Mouse (Mus musculus) embryonic facial prominence, embryonic 10.5 days (tissue): Measurements from ENCODE around the gene Epb41l2. TPM values are rescaled to one million over a fixed set of nuclear protein-coding genes. Genes with fewer than 3 reads are reported as not detected.

Source experiments
- DNase-seq: peaks from one replicate; pipeline ENCODE4 v3.0.0-alpha.2; 2017; ENCODE audit warnings: low spot score
- H3K27ac ChIP-seq: fragments of 300-500 bp; sonication (generic); replicated peaks from 2 replicates; pipeline ENCODE4 v1.5.1; 2016; ENCODE audit warnings: mild to moderate bottlenecking
- H3K27me3 ChIP-seq: fragments of 300-500 bp; sonication (generic); replicated peaks from 2 replicates; pipeline ENCODE4 v1.6.1; 2016; ENCODE audit warnings: low read depth, mild to moderate bottlenecking; ENCODE audit not compliant: poor library complexity, severe bottlenecking
- H3K36me3 ChIP-seq: fragments of 300-500 bp; sonication (generic); replicated peaks from 2 replicates; pipeline ENCODE4 v1.6.1; 2016; ENCODE audit warnings: mild to moderate bottlenecking, moderate library complexity
- H3K4me1 ChIP-seq: fragments of 300-500 bp; sonication (generic); 2 replicates; pipeline ENCODE4 v1.6.1; 2016
- H3K4me3 ChIP-seq: fragments of 300-500 bp; sonication (generic); 2 replicates; pipeline ENCODE4 v1.5.1; 2016; ENCODE audit warnings: mild to moderate bottlenecking, moderate library complexity
- H3K9me3 ChIP-seq: fragments of 300-500 bp; sonication (generic); 2 replicates; pipeline ENCODE4 v1.6.1; 2016; ENCODE audit warnings: mild to moderate bottlenecking
- WGBS: fragments of 180-500 bp; shearing (Covaris S2); methylation state at CpG from one replicate; pipeline ENCODE4 v1.1.7; 2016; 5-methylcytosine and 5-hydroxymethylcytosine counted together
- polyA plus RNA-seq: library from polyadenylated mRNA; unstranded; fragments of >200 nt; fragmentation: Nextera tagmentation; extraction: Ambion mirVana; gene quantifications from 2 replicates; pipeline ENCODE4 v1.2.1, GENCODE M21; 2016

Epb41l2 gene
- polyA plus RNA-seq, 1 experiment from 2014 or later, result 52.9 TPM

DNA sequence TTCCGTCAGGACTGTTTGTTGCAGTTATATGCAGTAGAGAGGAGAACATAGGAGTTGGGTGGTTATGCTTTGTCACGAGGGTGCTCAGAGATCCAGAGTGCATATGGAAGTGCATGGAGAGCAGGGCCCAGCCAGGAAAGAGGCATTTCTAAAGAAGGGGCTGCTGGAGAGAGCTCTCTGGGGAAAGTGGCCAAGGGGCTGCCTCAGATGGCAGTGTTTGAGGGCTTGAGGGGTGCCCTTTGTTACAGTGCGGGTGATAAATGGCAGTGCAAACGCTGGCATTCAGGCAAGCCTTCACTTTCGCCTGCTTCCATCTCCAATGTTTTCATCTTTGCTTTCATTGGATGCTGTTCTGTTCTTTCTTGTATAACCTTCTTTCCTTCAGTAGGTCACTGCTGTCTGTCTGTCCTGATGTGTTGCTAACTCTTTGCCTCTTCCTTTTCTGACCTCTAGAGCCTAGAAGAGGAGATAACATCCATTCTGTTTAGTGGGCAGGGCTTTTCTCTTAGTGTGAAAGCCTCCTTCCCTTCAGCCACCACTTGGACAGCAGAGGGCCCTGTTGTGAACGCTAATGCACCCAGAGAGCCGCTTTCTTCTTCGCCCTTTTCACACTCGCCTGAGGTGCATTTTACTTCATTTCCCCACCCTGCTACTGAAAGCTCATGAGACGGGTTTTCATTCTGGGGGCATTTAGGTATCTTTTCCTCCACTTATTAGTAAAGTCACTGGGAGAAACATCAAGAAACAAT, 139.9 kb downstream of the Epb41l2 start:
- Histone ChIP-seq H3K36me3 (peaks cover 26% of the 10 kb centered on the region), H3K4me1 (no peaks in the 10 kb centered on the region), H3K4me3 (no peak overlapping the region), H3K27me3 (no peaks in the 10 kb centered on the region), H3K27ac (no peak overlapping the region), H3K9me3 (no peaks in the 10 kb centered on the region)
- no peak for DNase-seq
- WGBS, result 63% methylated on average over 10 of the region's 10 CpGs

DNA sequence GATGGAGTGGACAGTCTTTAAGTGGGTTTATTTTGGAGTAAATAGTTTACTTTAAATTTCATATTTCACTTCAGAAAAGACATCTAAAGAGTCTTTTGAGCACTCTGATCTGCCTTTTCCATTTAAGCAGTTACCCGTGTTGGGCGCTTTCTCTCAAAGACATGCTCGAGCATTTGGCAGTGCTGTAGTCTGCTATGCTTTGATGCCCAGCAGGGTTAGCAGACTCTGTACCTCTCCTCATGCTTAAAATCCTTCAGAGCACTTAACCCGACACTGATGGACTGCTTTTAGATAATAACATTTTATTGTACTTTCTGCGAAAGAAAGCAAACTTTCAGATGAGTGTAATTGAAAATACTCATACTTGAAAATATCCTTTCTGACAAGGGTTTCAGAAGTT, 143.7 kb downstream of the Epb41l2 start:
- peaks cover 44% of the 10 kb centered on the region for H3K36me3 ChIP-seq
- DNase-seq, result no peak

DNA sequence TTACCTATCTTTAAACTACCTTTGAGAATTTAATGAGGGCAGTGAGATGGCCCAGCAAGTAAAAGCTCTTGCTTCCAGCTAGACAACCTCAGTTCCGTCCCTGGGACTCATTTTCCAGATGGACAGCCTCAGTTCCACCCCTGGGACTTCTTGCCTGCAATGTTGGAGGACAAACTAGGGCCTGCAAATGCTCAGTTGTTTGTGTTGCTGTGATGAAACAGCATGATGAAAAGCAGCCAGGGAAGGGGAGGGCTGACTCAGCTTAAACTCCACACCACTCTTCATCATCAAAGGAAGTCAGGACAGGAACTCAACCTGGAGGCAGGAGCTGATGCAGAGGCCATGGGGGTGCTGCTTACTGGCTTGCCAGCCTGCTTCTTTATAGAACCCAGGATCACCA, 154.2 kb downstream of the Epb41l2 start:
- Histone ChIP-seq H3K27me3 (no peaks in the 10 kb centered on the region), H3K27ac (no peak overlapping the region), H3K4me3 (no peak overlapping the region), H3K36me3 (peaks cover 46% of the 10 kb centered on the region), H3K9me3 (peaks cover 3% of the 10 kb centered on the region; the same call in 1 of the 2 replicates), H3K4me1 (no peaks in the 10 kb centered on the region)
- WGBS, result 65% methylated on average over 1 of the region's 1 CpGs
- DNase-seq, result no peak

More for the DNA sequence above, 143.7 kb downstream of the Epb41l2 start:
- H3K4me1 ChIP-seq, result no peaks in the 10 kb centered on the region
- 93% methylated on average over 5 of the region's 5 CpGs for WGBS
- no peak overlapping the region for H3K4me3 ChIP-seq
- H3K27me3 ChIP-seq, result no peaks in the 10 kb centered on the region
- no peak overlapping the region for H3K27ac ChIP-seq
- no peaks in the 10 kb centered on the region for H3K9me3 ChIP-seq

DNA sequence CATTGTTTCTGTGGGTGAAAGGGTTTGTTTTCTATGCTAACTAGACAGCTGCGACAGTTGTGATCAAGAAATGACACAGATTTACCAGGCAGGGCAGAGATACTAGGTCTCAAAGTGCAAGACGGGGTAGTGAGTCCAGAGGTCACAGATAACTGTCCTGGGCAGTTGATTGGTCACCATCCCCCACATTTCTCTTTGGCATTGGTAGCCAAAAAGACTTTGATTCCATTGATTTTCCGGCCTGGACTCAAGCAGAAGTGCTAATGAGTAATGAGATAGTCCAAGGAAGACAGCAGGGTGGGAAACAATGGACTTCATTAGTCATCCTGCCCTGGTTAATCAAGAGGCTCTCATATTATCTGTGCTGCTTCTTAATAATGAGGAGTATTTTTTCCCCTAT, 160.4 kb downstream of the Epb41l2 start:
- Histone ChIP-seq H3K36me3 (peaks cover 36% of the 10 kb centered on the region), H3K27me3 (no peaks in the 10 kb centered on the region), H3K4me1 (no peaks in the 10 kb centered on the region), H3K9me3 (peaks cover 3% of the 10 kb centered on the region; the same call in 1 of the 2 replicates), H3K4me3 (no peak overlapping the region), H3K27ac (no peak overlapping the region)
- WGBS, result 79% methylated on average over 3 of the region's 3 CpGs
- DNase-seq, result no peak

DNA sequence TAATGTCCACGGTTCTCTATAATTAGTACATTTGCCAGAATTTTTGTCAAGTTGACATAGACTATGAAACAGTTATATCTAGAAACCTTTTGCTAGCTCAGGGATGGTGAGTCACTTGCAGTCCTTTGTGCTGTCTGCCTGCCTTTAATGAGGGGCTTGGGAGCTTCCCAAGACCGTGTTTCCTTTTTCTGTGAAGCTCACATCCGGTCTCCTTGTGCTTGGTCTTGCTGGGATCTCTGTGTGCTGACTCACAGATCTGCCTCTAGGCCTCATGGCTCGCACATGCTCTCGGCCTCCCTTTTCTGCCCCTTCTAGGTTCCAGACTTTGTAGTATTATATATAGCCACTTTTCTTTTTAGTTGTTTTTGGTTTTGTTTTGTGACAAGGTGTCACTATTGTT, 160.8 kb downstream of the Epb41l2 start:
- H3K27ac ChIP-seq, result no peak overlapping the region
- WGBS, result 87% methylated on average over 5 of the region's 5 CpGs
- no peak for DNase-seq

DNA sequence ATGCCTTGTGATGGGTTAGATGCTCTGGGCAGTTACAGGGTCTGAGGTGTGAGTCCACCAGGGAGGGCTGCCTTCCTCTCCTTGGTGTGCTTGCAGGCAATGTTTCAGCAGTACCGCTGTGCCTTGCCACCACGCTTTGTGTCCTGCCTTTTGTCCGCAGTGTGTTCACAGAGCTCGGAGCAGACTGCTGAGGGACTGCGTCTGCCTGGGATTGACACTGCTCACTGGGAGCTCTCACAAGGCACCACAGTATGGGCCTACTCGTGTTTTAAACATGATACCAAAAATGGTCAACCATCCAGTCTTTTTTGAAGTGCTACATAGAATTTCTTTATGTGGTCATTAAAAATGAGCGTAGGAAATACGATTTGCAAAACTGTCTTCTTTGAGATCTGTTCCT, 164.1 kb downstream of the Epb41l2 start:
- DNase-seq, result no peak
- no peaks in the 10 kb centered on the region for H3K9me3 ChIP-seq
- H3K36me3 ChIP-seq, result peaks cover 5% of the 10 kb centered on the region
- H3K4me3 ChIP-seq, result no peak overlapping the region
- no peaks in the 10 kb centered on the region for H3K27me3 ChIP-seq
- H3K27ac ChIP-seq, result no peak overlapping the region
- no peaks in the 10 kb centered on the region for H3K4me1 ChIP-seq
- 87% methylated on average over 8 of the region's 8 CpGs for WGBS

More for the DNA sequence above, 160.8 kb downstream of the Epb41l2 start:
- H3K9me3 ChIP-seq, result peaks cover 3% of the 10 kb centered on the region; the same call in 1 of the 2 replicates
- H3K27me3 ChIP-seq, result no peaks in the 10 kb centered on the region
- H3K4me3 ChIP-seq, result no peak overlapping the region
- H3K36me3 ChIP-seq, result peaks cover 31% of the 10 kb centered on the region
- H3K4me1 ChIP-seq, result no peaks in the 10 kb centered on the region

DNA sequence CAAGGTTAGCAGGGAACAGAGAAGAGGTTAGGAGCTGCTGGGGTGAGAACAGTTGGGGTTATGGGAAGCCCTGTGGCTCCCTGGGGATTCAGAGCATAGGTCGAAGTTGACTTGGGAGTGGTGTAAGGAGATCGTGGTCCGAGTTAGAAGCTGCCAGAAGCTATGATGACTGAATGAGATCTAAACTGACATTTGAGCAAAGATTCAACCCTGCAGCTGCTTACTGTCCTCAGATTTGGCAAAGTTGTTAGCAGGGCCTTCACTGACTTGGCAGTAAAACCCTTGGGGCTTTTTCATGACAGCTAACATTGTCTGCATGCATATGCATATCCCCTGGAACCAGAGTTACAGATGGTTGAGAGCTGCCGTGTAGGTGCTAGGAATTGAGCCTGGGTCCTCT, 166.6 kb downstream of the Epb41l2 start:
- H3K4me3 ChIP-seq, result no peak overlapping the region
- no peak overlapping the region for H3K27ac ChIP-seq
- no peaks in the 10 kb centered on the region for H3K27me3 ChIP-seq
- peaks cover 5% of the 10 kb centered on the region for H3K36me3 ChIP-seq
- DNase-seq, result no peak
- no peaks in the 10 kb centered on the region for H3K9me3 ChIP-seq
- no peaks in the 10 kb centered on the region for H3K4me1 ChIP-seq
- 77% methylated on average over 4 of the region's 4 CpGs for WGBS

DNA sequence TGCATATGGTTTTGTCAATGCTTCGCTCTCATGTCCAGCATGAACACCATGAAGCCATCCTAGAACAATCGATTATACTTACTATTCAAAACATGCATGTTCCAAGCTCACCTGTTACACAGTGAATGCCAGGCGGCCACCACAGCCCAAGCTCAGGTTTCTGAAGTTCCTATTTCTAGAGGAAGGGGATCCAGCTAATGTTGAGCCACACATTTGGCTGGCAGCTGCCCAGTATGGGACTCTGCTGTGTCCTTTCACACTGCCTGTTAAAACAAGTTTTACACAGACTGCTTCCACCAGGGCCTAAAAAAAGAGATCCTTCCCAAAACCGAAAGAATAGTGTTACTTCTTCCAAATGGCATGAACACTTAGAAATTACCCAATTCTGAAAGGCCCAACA, 167.0 kb downstream of the Epb41l2 start:
- no peak for DNase-seq
- WGBS, result 92% methylated on average over 4 of the region's 4 CpGs
- no peak overlapping the region for H3K27ac ChIP-seq

DNA sequence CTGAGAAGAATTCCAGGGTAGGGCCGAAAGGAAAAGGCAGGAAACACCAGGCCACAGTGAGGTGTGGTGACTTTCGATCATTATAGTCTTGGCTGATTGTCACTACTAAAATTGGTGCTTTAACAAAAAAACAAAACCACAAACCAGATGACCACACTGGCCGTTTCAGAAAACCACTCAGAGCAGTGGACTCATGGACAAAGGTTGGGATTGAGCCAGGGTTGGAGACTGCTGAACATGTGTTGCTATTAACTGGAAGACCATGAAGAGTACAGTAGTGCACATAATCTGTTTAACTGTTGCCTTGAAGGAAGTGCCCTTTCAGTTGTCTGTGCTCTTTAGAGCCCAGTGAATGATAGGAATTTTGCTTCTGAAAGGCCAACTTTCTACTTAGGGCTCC, 167.5 kb downstream of the Epb41l2 start:
- WGBS, result 87% methylated on average over 3 of the region's 3 CpGs
- no peak overlapping the region for H3K4me3 ChIP-seq
- H3K9me3 ChIP-seq, result no peaks in the 10 kb centered on the region
- H3K36me3 ChIP-seq, result peaks cover 5% of the 10 kb centered on the region
- no peak overlapping the region for H3K27ac ChIP-seq
- no peak for DNase-seq
- no peaks in the 10 kb centered on the region for H3K27me3 ChIP-seq
- no peaks in the 10 kb centered on the region for H3K4me1 ChIP-seq

More for the DNA sequence above, 167.0 kb downstream of the Epb41l2 start:
- Histone ChIP-seq H3K4me3 (no peak overlapping the region), H3K9me3 (no peaks in the 10 kb centered on the region), H3K27me3 (no peaks in the 10 kb centered on the region), H3K4me1 (no peaks in the 10 kb centered on the region), H3K36me3 (peaks cover 5% of the 10 kb centered on the region)

DNA sequence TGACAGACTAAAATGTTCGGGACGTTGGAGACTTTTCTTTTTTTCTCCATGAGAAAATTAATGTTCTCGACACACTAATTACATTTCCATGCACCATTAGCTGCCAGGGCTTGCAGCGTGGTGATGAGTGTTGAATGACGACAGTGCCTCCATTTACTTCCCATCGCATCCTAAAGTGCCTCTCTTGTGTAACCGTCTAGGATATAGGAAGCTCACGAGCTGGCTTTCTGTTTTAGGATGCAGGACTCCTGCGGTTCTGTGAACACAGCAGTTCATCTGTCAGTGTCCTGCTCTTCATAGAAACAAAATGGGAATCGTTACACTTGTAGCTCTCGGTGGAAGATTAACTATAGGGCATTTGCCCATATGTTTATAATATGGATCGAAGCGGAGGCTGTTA, 171.7 kb downstream of the Epb41l2 start:
- DNase-seq, result no peak
- H3K9me3 ChIP-seq, result no peaks in the 10 kb centered on the region
- no peaks in the 10 kb centered on the region for H3K27me3 ChIP-seq
- H3K4me1 ChIP-seq, result 0 out of 2 replicates have a peak, but pooled peaks cover 2% of the 10 kb centered on the region
- H3K36me3 ChIP-seq, result no peaks in the 10 kb centered on the region
- H3K4me3 ChIP-seq, result no peak overlapping the region
- H3K27ac ChIP-seq, result no peak overlapping the region
- WGBS, result 86% methylated on average over 13 of the region's 13 CpGs

DNA sequence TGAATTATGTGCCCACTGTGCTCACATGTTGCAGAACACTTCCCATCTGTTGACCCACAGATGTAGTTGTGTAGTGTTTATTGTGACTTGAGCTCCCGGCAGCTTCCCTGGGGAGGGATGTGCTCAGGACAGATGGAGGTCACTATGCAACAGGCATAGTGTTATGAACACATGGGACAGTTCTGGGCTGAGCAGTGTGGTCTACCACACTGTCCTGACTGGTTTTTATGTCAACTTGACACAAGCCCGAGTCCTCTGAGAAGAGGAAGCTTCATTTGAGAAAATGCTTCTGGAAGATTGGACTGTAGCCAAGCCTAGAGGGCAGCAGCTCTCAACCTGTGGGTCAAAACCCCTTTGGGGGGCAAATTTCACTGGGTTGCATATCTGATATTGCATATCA, 173.5 kb downstream of the Epb41l2 start:
- no peaks in the 10 kb centered on the region for H3K27me3 ChIP-seq
- H3K27ac ChIP-seq, result no peak overlapping the region
- no peaks in the 10 kb centered on the region for H3K36me3 ChIP-seq
- H3K4me1 ChIP-seq, result 0 out of 2 replicates have a peak, but pooled peaks cover 2% of the 10 kb centered on the region
- no peak overlapping the region for H3K4me3 ChIP-seq
- no peaks in the 10 kb centered on the region for H3K9me3 ChIP-seq
- 88% methylated on average over 2 of the region's 2 CpGs for WGBS
- DNase-seq, result no peak

DNA sequence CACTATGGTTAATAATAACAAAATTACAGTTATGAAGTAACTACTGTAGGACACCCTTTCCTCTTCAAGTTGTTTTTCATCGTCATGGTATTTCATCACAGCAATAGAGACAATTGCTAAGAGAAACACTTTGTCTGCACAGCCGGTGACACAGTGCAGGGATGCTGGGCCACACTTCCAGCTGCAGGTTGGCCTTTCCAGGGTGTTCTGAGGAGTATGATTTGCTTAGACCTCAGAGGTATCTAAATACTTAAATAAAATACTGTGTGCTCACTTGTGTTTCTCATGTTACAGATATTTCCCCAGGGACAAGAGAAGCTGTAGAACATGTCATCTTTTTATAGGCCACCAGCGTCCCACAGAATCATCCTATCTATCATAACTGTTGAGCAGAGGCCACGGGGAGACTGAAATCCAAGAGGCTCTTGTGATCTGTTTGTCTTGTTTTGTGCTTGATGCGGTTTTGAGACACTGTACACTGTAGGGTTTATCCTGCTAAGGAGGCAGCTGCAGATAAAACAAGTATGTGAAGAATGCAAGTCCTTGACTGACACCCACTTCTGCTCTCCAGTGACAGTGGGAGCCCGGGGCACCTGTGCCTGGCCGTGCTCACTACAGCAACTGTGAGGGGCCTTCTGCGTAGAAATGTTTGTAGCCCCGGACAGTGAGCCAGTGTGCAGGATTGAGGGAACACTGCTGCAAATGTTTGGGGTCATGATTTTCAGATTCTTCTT, 174.1 kb downstream of the Epb41l2 start:
- peak; percentile 18 for DNase-seq
- no peak overlapping the region for H3K27ac ChIP-seq
- 0 out of 2 replicates have a peak, but pooled peaks cover 2% of the 10 kb centered on the region for H3K4me1 ChIP-seq
- WGBS, result 80% methylated on average over 9 of the region's 9 CpGs
- no peaks in the 10 kb centered on the region for H3K9me3 ChIP-seq
- H3K4me3 ChIP-seq, result no peak overlapping the region
- H3K27me3 ChIP-seq, result no peaks in the 10 kb centered on the region
- H3K36me3 ChIP-seq, result no peaks in the 10 kb centered on the region

DNA sequence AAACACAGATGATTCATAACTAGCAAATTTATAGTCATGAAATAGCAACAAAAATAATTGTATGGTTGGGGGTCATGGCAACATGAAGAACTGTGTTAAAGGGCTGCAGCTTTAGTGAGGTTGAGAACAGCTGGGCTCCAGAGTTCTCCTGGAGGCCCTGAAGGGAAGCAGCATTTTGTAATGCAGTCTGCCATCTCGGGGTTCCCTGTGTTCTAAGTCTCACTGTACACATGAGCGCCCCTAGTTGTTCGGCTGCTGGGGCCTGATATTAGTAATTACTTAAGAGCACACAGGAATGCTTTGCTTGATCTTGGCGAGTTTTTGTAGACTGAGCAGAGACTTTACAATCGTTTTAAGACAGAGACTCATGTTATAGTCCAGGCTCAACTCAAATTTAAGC, 174.9 kb downstream of the Epb41l2 start:
- Histone ChIP-seq H3K36me3 (no peaks in the 10 kb centered on the region), H3K4me3 (no peak overlapping the region), H3K27me3 (no peaks in the 10 kb centered on the region), H3K4me1 (peaks cover 2% of the 10 kb centered on the region; the same call in 1 of the 2 replicates), H3K27ac (no peak overlapping the region), H3K9me3 (no peaks in the 10 kb centered on the region)
- WGBS, result 90% methylated on average over 5 of the region's 5 CpGs
- DNase-seq, result no peak
